Mouse (Mus musculus): ENCODE data around the gene Nalcn. TPM values are rescaled to one million over a fixed set of nuclear protein-coding genes. Genes with fewer than 3 reads are reported as not detected.

Gene Nalcn
- total RNA-seq, 2 experiments from 2014 or later, result 65.7 to 65.9 TPM

DNA sequence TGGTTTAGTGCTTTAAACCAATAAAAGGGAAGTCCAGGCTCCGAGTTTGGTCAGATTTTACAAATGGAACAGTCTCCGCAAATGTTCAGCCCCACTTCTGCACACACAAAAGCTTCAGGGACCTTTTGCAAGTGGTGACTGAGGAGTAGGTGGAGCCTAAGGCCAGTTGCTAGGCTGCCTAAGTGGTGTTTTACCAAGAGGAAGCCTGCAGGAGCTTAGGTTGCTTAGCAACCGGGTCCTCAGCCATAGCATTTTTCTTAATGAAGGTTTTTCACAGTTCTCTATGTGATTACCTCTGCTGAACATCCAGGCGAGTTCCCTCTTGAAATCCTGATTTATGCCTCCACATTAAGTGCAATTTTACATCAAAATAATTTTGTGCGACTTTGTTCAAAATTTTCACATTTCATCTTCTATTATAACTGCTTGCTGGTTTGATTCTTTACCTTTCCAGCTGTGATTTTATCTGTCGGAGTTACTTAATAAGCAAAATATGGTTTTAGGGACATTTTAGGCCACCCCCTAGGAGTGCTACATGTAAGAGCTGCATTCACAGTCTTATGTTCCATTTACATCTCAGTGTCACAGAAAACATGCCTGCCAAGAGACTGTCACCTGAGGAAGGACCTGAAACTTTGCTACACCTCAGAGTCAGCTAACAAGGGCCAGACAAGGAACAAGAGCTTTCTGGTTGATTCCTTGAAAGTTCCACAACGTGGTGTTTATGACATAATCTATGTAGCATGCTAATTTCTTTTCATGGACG, 113.4 kb downstream of the Nalcn start:
- no peak for DNase-seq (ENCODE audit: extremely low spot score in 1 of 2, low spot score in 1 of 2)

DNA sequence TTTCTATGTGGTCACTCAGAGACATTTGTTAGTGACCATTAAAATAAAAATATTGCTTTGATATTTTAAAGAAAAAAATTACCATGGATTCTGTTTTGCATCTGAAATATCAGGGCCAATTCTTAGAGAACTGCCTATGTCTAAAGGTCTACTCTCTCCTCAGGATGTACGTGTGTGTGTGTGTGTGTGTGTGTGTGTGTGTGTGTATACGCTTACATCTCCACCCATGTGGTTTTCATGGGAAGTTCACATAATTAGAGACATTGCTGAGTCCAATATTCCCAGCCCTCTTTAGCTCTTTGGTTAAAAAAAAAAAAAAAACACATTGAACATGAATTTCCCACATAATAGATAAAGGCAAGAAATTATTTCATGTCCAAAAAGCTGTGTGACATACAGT, 114.0 kb downstream of the Nalcn start:
- DNase-seq (ENCODE audit: extremely low spot score in 1 of 2, low spot score in 1 of 2), result no peak

DNA sequence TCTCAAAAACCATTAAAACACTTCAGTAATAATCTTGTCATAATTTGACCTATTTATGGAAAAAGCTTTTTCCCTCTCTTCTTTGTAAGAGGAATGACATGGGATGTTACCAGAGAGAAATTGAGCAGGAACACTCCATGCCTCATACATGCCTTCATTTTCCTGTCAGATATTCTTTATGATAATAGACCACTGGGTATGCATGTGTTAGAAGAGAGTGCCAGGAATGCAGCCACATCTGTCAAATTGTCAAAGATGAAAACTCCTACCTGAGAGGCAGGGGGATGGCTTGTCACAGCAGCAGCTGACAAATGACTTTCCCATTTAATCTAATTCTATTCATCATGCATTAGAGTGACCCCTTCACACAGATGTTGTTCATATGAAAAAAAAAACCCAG, 131.4 kb downstream of the Nalcn start:
- no peak for DNase-seq (ENCODE audit: extremely low spot score in 1 of 2, low spot score in 1 of 2)

DNA sequence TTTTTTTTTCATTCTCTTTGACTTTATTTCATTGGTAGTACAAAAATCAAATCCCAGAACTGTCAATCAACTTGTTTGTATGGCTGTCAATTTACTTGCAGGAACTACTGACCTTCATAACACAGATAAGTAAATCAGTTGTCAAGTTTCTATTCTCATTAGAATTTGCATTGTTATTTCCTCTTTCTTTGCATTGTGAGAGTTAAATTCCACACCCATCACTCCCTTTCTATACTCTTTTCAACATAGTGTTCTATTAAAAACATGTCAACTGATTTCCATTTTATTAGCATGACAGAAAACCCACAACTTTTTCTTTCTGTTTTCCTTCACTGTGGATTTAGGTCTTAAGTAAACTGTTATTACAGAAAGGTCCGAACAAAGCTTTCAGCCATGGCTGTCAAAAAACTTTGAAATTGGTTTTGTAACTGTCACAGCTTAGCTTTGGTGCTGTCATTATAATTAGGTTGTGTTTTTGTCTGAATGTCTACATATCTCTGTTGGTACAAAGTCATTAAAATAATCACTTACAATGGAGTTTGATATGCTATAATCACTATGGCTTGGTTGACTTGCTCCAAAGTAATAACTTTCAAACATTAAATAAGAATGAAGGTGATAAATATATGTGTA, 138.3 kb downstream of the Nalcn start:
- DNase-seq (ENCODE audit: extremely low spot score in 1 of 2, low spot score in 1 of 2), result no peak

DNA sequence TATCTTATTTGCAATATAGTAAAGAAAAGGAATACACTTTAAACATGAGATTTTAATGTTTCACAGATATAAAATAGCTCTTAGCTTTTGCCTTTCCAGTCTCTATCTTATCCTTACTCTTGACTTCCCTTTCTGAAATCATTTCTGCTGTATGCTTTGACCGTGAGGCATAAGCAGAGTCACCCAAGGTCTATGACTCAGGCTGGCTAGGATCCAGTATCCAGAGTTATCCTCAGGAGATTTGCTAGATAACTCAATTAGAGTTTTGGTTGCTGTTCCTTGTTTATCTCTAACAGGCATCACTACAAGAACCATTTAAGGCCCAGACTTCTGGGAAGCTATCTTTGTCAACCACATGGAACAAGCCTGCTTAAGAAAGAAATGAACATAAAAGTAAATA, 164.9 kb downstream of the Nalcn start:
- DNase-seq (ENCODE audit: extremely low spot score in 1 of 2, low spot score in 1 of 2), result no peak

DNA sequence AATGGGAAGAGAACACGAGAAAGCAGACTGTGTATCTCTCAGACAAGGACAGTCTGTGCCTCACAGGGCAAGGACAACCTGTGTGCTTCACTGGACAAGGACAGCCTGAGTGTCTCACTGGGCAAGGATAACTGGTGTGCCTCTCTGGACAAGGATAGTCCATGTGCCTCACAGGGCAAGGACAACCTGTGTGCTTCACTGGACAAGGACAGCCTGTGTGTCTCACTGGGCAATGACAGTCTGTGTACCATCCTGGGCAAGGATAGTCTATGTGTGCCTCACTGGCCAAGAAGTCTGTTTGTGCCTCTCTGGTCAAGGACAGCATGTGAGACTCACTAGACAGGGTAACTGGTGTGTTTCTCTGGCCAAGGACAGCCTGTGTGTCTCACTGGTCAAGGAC, 180.9 kb downstream of the Nalcn start:
- no peak for DNase-seq (ENCODE audit: extremely low spot score in 1 of 2, low spot score in 1 of 2)

DNA sequence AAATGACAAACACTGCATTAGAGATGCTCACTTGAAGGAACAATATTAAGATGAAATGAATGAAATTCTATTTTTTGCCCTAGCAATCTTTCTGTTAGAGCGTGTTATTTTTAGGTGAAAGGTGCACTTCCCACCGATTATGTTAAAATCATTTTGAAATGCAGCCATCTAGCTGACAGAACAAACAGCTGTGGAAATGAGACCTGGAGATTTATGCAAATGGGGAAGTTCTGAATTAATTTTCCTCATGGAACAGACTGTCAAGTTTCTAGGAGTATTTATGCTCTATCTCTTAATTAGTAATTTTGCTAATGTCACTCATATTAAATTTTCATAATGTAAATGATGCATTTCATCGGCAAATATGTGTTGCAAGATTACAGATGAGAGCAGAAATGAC, 191.4 kb downstream of the Nalcn start:
- no peak for DNase-seq (ENCODE audit: extremely low spot score in 1 of 2, low spot score in 1 of 2)

DNA sequence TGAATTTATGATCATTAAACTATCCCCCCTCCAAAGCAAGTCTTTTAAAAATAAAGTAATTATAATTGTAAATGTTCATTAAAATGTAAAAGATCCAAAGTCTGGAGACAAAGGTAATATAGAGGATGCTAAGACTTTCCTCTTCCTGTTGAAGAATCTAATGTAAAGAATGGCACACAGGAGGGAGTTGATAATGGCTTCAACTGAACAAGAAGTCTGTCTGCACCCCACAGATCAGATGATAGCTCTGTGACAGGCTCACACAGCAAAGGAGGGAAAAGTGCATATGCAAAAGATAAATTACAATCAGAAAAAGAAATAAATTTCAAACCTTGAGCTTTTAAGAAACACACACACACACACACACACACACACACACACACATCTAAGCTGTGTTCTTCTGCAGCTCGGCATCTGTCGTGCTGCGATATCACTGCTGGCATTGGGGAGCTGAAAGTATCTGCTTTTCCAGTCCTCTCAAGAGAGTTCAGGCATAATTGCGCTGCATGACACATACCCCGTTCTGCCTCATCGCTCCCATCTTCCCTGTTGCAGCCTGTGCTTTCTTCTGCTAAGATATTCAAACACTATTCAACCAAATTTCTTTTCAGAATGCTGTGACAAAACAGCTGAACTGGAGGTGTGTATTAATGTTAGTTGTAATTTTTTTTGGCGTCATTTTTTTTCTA, 250.6 kb downstream of the Nalcn start:
- peak in 1 of 2 experiments; percentile 9 for DNase-seq (ENCODE audit: extremely low spot score in 1 of 2, low spot score in 1 of 2)

DNA sequence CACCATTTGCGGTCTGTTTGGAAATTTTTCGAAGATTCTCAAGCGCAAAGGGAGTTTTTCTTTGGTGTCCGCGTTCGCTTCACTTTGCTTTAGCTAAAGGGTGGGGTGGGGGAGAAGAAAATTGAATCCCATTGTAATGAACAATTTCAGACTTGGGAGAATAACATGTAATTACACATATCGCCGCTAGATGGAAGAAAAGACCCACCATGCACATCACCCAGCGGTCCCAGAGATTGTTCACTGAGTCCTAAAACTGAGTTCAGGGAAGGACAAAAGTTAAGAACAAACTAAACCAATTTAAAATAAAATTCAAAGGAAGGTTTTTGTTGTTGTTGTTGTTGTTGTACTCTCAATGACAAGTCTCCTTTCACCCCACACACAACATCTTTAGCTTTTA, 255.4 kb downstream of the Nalcn start:
- no peak for DNase-seq (ENCODE audit: extremely low spot score in 1 of 2, low spot score in 1 of 2)

DNA sequence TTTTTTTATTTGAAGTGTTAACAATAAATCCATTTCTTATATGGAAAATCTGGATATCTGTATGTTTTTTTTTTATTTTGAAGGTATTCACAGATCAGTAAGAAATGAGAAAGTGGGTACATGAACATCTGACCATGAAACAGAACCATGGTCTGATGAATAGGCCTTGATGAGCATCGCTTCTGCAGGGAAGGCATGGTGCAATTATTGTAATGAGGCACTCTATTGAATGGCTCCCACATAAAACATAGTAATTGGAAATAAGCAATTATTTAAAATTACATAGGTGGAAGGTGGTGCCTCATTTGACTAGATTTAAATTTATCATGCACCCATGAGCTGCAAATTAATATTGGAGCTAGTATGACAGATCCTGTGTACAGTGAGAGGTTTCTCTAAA, 267.3 kb downstream of the Nalcn start:
- no peak for DNase-seq (ENCODE audit: extremely low spot score in 1 of 2, low spot score in 1 of 2)

DNA sequence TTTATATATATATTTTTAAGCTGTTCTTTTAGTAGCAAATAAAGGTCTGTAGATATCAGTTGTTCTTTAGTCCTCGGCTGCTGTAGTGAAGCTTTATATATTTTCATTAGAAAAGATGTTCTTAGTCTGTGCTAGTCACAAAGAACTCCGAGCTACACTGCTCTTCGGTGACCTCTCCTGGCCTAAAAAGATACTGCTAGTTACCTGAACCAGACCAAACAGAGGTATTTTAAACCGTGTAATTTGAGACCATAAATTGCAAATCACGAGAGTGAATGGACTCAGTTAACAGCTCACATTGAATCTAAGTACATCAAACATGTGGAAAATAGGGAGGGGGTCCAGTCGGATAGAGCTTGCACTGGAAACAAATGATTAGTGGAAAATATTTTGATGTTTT, 274.0 kb downstream of the Nalcn start:
- DNase-seq (ENCODE audit: extremely low spot score in 1 of 2, low spot score in 1 of 2), result peak in 1 of 2 experiments; percentile 38

DNA sequence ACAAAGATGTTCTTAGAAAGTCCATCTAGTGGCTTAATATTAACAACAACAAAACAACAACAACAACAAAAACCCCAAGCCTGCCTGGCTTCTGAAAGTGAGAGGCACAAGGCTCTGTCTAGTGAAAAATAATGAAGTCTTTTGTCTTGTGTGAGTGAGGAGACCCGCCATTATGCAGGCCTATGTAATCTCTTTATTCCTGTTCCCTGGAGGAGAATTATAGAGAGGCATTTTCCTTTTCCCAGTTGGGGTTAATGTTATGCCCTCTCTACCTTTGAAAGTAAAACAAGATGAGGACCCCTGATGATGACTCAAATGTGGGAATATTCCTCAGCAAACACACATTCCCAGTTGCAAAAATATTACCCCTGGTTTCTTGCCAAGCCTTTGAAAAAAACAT, 295.1 kb downstream of the Nalcn start:
- DNase-seq (ENCODE audit: extremely low spot score in 1 of 2, low spot score in 1 of 2), result no peak

DNA sequence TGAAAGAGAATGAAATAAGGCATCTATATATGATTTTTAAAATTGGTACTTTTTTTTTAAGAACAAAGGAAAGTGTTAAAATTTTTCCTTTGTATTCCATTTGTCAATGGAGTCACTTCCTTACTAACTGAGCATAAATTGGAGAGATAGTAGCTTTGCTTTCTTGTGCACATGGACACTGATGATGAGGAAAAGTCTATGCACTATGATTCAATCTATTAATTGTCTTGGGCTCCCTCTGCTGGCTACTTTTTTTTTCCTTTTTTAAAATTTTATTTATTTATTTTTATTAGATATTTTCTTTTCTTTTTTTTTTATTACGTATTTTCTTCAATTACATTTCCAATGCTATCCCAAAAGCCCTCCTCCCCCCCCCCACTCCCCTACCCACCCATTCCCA, 312.6 kb downstream of the Nalcn start:
- DNase-seq (ENCODE audit: extremely low spot score in 1 of 2, low spot score in 1 of 2), result no peak

DNA sequence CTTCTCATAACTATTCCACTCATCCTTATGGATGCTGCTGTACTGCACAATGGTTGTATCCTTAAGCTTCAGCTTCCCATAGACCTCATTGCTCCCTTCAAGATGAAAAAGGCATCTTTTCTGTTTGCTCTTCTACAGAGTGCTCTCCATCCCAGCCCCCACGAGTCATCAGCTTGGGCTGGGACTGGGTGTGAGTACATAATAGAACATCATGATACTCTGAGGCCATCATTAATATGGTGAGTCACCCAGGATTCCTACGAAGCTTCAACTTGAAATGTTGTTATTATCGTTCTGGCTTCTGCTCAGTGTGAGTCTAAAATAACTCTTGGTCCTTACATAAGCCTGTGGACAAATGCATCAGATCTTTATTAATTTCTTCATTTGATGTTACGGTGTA, 314.6 kb downstream of the Nalcn start:
- DNase-seq (ENCODE audit: extremely low spot score in 1 of 2, low spot score in 1 of 2), result no peak

DNA sequence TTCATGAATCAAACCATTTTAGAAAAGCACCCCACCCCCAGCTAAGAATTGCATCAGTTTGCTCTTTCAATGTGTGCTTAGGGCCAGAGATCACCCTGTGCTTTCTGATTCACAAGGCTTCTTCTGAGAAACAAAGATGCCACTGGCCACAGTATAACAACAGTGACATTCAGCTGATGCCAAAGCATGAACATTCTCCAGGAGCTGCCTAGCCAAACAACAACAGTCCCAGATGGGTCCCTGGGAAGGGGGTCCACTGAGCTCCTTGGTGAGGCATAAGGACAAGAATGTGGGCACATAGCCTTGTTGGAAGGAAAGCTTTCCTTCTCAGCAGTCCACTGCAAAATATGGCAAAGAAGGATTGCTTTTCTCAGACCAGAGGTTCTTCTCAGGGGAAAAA, 330.9 kb downstream of the Nalcn start:
- DNase-seq (ENCODE audit: extremely low spot score in 1 of 2, low spot score in 1 of 2), result no peak

DNA sequence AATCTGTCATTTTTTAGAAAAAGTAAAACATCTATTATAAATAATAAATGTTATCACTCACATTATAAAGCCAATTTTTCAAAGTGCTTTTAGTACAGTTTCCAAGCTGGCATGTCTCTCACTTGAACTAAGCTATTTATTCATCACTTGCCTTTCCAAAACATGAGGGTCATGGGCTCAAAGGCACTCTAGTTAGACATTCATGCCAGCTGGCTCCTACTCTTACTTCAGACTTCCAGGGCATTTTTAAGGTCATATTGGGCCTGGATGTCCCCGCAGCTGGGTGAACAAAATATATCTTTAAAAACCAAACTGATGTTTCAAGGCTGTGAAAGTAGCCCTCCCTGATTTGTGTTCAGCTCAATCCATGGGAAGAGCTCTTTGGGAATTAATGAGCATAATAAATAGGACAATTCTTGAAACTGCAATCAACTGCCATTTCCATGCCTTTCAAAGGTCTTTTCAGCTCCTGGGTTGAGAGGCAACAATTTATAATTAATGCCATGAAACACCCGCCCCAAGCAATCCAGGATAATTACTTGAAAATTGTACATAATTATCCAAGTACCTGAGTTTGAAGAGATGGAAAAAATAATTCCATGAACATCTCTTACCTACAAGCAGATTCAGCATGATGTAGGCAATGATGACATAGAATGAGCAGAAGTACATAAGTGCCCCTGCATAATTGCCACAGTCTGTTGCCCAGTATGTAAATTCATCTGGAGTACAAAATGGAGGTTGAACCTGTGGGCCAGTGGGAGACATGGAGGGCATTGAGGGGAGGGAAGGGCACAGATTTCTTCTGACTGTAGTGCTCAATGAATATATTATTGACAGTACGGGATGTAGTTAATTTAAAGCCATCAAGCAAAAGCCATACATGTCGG, 335.6 kb downstream of the Nalcn start:
- DNase-seq (ENCODE audit: extremely low spot score in 1 of 2, low spot score in 1 of 2), result no peak

DNA sequence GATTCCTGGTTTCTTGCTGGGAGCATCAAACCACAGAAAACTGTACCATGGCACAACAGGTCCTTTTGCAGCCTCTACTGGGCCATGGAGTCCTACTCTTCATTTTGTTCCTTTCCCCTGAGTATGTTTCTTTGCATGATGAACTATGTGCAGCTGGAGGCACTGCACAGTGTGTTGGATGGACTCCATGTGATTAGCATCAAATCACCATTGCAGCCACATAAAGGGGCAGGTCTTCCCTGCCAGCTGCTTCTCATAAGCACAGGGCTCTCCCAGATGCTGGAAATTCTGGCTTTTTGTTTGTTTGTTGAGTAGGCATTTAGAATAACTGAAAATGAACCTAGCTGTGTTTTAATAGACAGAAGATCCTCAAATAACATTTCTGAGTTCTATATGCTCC, 344.8 kb downstream of the Nalcn start:
- DNase-seq (ENCODE audit: extremely low spot score in 1 of 2, low spot score in 1 of 2), result no peak

DNA sequence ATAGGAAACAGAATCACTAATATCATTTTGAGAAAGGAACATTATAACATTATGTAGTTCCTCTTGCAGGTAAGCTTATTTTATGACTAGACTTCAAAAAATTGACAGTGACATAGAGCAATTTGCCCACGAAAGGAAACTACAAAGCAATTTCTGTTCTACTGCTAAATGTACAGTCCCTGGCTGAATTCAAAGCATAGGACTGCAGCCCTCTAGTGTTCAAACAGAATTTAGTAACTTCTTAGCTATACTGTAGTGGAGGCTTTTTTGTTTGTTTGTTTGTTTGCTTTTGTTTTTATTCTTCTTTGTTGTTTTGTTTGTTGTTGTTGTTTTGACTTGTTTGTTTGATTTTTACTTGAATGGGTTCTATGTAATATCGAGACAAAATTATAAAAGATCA, 354.8 kb downstream of the Nalcn start:
- no peak for DNase-seq (ENCODE audit: extremely low spot score in 1 of 2, low spot score in 1 of 2)

DNA sequence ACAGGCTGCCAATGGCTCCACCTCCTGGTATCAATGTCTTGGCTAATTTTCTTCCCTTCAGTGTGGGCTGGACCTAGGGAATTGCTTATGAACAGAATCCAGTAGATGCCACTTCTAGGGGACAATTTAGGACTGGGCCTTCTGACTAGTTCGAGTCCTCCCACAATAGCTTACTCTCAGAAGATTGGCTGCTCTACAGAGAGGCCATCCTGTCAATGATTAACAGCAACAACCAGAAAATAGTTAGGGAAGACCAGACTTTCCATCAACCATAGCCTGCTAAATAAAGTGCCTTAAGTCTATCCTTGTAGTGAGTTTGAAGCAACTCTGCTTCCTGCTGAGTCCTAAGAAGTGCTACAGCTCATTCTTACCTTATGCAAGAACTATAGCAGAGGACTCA, 386.2 kb downstream of the Nalcn start:
- no peak for DNase-seq (ENCODE audit: extremely low spot score in 1 of 2, low spot score in 1 of 2)

DNA sequence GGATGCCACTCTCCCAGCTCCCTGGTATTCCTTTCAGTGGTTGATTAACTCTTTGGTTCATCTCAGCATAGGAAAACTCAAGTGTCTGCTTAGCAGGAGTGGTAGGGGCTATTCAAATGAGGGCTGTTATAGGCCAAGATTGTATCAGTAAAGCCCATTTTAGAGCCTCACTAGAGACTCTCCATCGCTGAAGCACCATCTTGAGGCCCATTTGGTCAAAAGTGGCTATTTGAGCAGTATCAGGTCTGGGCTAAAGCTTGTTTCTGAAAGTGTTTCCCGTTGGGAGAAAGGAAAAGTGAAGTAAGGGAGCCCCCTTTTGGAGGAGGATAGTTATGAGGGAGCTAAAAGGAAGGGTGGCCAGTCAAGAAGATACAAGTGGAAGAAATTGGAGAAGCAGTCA, 387.0 kb downstream of the Nalcn start:
- no peak for DNase-seq (ENCODE audit: extremely low spot score in 1 of 2, low spot score in 1 of 2)

DNA sequence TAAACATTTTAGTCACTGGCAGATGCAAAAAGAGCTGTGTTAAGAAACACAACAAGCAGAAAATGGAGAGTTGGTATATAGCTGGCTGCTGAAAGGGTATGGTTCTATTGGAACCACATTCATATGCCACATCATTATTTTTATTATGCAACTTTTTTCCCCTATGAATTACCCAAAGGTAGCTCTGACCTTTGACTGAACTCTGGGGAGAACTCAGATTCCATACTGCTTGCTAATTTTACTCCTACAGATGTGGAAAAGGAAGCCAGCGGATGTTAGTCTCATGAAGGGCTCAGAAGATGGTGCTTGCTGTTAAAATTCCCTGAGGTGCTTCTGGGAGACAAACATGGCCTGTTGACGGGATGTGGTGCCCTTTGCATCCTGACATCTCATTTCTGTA, 389.9 kb downstream of the Nalcn start:
- no peak for DNase-seq (ENCODE audit: extremely low spot score in 1 of 2, low spot score in 1 of 2)

All from layer of hippocampus, postnatal 25 days (tissue).